Mouse (Mus musculus) lung, postnatal 14 days (tissue): Measurements from ENCODE around the gene Pfn3.
A peak's percentile ranks its signal among the peaks of the same experiment; 100 is the strongest.
"Not testable (repeated sequence)": the region's sequence is repeated elsewhere in the genome, so short reads cannot be mapped to it uniquely, and the experiment has no call there.

Experiments
- DNase-seq: peaks from one replicate; pipeline ENCODE4 v3.0.0; 2021

Gene Pfn3

DNA sequence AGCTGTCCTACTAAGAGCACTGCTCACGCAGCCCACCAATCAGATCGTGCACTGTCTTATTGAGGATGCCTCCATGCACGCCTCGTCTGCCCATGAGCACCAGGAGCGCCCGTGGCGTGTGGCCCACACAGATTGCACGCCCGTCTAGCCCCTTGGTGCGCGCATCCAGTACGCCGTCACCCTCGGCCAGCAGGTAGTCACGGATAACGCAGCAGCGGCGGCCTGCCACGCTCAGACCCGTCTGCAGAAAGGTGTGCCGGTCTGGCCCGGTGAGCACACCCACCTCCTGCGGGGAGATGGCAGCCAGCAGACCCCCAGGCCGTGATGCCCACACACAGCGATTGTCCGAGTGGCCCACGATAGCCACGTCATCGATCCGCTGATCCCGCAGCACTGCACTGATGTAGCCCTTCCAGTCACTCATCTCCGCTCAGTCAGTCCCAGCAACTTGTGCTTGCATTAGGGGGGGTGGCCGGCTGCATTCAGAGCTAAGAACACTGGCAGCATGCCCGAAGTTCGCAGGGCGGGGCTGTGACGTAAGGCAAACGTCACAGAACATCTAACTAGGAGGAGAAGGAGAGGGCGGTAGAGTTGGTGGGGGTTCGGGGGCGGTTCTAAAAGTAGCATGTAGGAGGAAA is at the start of gene Pfn3:
Gene Pfn3, minus strand, starts transcription at position 490 of the 638 bp plus-strand sequence.
- peak; percentile 54 for DNase-seq

DNA sequence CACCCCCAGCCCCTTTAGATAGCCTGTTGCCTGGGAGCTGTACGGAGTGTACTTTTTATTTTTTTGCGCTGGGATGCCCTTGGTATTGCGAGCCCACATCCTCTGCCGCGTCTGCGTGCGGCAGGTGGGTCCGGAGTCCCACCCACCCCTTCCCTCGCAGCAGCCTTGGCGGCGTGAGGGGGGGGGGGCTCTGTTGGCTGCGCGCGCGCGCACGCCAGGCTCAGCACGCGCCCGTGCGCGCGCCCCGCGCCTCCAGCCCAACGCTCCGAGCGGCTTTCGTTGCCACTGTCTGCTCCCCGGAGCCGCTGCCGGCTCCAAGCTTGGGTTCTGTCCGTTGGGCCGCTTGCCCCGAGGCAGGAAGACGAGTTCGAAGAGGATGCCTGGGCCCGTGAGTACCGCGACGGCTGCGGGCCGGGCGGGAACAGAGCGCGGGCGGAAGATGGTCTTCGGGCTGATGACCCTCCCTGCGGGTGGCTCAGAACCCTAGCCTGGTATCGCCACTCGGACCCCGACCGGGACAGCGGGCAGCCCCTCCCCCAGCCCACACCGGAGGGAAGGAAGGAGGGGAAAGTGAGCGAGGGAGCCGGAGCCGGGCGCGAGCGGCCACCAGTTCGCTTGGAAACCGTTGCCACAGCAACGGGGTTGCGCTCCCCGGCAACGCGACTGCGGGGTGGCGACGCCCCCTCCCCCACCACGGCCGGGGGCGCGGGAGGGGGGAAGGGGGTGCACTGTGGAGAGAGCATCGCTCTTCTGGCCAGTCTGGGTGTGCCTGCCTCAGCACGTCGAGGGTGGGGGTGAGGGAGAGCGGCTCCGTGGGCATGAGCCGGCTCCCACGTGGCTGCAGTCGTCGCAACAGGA is 49.2 kb upstream of the Pfn3 start, which contains the start of gene Prr7:
Gene Prr7, plus strand, starts transcription at position 241 of the 858 bp plus-strand sequence.
- no peak for DNase-seq

DNA sequence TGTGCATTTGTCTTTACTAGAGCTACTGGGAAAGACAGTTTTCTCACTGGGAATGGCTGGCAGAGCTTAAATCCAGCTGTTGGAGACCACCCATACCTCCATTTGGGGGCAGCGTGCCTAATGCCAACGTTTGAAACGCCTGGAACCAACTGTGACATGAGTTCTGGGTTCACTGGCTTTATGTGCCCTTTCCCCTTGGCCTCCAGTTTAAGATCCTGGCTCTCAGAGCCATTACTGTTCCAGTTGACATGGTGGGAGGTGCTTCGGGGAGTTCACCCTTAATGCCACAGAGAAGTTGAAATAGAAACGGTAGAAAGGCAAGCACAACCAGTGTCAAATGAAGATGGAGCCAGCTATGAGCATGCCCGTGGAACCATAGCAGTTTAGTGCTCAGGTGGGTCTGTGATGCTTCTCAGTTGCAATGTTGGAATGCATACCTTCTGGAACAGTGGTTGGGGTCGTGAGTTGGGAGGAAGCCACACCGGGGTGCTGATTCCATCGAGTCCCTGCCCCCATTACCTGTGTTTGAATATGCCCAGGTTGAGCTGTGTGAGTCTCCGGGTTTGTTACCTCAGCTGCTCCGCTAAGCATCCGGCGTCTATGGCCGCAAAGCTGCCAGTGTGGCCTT is 48.5 kb upstream of the Pfn3 start:
- DNase-seq = no peak

DNA sequence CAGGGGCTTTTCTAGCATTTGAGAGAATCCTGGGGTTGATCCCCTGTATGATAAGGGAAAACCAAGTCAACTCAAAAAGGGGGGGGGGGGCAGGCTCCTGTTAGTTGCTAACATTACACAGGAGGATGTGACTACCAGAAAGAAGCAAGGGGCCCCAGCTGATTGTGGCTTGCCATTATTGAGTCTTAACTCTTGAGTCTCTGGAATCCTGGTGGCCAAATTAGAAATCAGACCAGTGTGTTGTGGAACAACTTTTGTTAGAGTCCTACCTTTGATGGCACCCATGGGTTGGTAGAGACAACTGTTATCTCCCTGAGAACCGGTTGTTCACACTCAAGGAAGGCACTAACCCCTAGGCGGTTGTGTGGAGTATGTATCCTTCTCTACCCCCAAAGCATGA is 47.9 kb upstream of the Pfn3 start:
- DNase-seq = no peak

DNA sequence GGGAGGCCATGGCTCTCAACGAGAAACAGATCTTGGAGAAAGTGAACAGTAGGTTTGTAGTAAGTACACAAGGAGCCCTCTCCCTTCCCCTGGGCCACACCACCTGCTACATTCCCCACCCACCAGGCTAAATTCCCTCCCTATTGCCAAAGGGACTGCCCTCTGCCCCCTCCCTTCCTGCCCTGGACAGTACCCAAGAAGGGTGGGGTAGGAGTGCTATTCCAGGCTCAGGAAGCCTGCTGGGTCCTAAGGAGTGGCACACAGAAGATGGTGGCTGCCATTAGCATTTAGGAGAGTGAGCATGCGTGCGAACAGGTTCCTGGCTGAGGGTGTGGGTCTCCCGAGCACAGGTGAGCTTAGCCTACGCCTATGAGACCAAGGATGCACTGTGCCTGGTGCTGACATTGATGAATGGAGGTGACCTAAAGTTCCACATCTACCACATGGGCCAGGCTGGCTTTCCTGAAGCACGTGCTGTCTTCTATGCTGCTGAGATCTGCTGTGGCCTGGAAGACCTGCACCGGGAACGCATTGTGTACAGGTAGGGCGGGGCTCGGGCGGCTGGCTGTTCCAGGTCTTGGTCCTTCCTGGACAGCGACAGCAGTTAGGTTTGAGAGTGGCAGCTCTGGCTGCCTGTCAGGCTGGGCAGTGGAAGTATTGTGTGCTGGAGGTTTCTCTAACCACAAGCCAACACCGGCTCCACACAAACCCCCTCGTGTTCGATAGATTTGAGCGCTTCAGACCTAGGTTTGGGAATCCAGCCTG is 36.9 kb upstream of the Pfn3 start:
- DNase-seq = peak; percentile 52

DNA sequence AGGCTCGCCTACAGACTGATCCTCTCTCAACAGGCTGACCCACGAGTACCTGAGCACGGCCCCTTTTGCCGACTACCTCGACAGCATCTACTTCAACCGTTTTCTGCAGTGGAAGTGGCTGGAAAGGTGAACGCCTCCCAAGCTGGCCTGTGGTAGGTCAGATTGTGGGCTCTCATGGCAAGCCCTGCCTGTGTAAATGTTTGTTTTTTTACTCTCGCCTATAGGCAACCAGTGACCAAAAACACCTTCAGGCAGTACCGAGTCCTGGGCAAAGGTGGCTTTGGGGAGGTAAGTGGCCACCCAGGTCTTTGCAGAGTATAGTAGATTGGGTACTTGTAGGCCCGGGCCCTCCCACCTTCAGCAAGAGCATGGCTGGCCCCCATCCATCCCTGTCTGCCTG is 36.3 kb upstream of the Pfn3 start:
- no peak for DNase-seq

DNA sequence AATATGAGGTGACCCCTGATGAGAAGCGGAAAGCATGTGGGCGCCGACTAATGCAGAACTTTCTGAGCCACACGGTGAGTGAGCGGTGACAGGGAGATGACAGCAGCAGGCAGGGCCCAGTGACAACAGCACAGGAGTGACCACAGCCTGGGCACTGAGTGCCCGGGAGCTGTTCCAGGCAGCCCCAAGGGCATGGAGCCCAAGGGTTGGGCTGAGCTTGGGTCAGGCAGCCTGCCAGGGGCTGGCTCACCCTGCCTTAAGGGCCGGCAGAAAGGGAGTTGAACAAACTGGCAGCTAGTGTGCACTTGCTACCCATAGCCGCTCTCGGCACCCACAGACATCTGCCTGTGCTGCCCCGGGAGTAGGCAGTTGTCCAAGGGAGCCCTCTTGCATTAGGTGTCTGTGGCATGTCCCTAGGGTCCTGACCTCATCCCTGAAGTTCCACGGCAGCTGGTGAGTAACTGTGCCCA is 35.5 kb upstream of the Pfn3 start:
- DNase-seq = peak; percentile 49

DNA sequence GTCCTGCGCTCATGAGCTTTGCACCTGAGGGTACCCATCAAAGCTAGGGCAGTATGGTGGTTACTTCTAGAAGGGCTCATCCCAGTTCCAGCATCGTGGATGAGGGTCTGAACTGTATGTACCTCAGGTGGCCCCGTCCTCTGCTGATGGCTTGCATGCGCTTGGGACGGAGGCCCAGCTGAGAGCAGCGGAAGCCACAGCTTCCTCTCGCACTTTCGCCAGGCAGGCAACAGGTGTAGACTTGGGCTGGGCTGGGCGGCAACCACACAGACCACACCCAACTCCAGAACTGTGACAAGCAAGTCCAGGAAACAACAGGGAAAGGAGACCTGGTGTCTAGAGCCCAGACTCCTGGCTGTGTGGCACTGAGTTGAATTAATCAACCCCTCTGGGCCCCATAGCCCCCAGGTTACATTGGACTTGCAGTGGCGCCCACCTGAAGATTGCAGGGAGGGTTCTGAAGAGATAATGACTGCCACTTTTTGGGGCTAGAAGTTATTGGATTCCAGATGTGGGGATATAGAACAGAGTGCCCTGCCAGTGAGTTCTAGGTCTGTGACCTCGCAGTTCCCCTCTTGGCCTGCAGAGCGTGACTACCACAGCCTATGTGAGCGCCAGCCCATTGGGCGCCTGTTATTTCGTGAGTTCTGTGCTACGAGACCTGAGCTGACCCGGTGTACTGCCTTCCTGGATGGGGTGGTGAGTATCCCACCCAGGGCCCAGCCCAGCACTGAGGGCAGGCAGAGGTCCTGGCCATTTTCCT is 34.8 kb upstream of the Pfn3 start:
- DNase-seq = no peak

DNA sequence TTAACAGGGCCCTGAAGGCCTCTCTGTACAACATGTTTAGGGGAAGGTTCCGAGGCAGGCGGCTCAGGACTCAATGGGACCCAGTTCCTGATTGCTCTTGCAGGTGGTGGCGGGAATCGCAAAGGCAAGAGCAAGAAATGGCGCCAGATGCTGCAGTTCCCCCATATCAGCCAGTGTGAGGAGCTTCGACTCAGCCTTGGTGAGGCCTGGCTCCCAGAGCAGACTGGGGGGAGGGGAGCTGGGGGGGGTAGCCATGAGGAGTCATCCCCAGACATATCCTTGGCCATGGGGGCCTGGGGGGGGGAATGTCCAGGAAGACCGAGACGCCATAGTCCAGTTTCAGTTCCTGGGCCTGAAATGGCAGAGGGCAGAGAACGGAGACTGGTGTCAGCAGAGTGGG is 34.2 kb upstream of the Pfn3 start:
- no peak for DNase-seq

DNA sequence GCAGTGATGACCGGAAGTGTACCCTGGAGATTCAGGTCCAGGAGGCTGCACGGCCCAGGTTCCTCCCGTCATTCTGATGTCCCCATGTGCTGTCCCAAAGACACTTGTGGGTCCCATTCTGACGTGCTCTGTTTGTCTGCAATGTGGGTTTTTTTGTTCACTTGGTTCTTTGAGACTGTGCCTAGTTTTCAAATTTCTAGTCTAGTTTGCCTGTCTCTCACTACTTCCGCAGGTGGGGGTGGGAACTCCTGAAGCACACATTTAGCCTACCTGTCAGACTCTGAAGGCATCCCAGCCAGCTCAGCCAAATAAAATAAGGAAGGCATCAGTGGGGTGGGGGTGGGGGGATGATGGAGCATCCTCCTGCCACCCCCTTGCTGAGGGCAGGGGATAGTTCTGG is 33.1 kb upstream of the Pfn3 start:
- DNase-seq = no peak

DNA sequence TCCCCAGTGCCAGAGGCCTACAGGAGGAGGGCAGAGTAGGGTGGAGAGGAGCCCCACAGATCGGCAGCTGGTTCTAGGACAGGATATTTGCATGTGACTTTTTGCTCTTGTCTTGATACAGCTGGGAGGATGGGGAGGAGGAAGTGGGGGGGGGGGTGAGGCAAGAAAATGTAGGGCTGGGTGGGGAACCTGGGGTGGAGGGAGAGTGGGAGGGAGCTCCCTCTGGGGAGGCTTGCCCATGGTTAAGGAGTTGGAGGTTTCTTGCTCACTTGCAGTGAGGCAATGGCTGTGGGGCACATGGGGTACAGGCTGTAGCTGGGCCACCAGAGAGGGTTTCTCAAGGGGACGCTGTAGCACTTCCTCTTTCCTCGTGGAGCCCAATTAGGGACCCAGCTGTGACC is 32.5 kb upstream of the Pfn3 start:
- DNase-seq = peak; percentile 37

DNA sequence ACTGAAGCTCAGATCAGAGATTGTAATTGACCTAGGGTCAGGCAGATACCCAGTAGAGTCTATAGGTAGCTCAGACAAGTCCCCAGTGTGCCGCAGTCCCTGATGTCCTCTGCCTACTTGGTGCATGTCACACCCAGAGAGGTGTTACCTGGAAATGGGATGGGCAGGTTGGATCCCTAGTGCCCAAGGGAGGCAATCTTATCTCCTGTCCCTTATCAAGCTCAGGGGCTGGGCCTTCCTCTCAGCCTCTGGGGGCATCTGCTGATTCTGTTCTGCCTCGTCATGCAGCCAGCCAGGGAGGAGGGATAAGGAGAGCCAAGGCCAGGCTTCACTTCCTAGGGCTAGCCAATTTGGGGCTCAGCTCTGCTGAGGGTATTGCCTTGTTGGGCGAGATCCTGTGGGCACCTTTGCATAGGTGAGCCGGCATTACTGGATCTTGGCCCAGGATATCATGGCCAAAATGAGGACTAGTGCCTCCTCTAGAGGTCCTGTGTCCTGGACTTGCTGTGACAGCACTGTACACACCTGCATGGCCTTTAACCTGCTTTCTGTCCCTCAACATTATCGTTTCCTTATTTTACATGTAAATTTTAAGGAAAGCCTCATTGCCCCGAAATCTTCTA is 31.6 kb upstream of the Pfn3 start:
- DNase-seq = no peak

DNA sequence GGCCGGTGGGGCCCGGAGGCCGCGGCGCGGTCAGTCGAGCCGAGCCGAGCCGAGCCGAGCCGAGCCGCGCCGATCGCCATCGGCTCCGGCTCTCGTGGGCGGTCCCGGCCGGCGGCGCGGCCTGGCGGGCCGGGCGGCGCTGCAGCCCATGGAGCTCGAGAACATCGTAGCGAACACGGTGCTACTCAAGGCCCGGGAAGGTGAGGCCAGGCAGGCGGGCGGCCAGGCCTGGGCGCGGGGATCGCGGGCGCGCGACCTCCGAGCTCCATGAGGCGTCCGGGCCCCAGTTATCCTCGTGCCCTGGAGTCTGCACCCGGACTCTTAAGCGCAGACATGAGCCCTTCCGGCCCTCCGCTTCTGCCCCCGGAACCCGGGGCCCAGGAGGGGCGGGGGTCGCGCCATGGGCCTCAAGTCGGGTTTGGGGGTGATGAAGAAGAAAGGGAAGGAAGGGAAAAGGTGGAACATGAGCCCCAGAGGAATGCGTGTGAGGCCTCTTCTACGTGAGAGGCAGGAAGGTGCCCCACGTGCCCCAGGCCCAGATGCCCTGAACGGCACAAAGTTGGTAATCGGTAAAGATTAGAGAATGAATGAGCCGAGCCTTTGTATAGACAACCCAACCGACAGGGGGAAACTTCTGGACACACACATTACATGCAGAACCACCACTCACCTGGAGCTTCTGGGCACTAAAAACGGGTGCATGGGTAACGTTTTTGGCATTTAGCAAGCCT is 30.5 kb upstream of the Pfn3 start:
- no peak for DNase-seq

DNA sequence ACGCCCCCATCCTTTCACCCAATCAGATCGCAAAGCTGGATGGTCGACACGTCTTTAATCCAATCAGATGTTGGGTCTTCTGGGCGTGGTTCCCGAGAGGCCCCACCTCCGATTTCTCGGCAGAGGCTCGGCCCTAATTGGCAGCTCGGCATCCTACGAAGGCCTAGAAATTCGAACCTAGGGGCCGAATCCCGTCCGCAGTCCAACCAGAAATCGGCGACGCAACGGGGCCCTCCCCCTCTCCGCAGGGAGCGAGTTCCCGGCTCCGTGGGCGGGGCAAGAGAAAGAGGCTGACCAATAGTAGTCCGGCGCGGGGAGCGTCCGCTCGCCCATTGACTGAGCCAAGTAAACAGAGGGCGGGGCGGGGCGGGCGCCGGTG is 29.9 kb upstream of the Pfn3 start, which contains the start of gene Grk6:
Gene Grk6, plus strand, starts transcription at position 136 of the 379 bp plus-strand sequence.
- peak; percentile 98 for DNase-seq

DNA sequence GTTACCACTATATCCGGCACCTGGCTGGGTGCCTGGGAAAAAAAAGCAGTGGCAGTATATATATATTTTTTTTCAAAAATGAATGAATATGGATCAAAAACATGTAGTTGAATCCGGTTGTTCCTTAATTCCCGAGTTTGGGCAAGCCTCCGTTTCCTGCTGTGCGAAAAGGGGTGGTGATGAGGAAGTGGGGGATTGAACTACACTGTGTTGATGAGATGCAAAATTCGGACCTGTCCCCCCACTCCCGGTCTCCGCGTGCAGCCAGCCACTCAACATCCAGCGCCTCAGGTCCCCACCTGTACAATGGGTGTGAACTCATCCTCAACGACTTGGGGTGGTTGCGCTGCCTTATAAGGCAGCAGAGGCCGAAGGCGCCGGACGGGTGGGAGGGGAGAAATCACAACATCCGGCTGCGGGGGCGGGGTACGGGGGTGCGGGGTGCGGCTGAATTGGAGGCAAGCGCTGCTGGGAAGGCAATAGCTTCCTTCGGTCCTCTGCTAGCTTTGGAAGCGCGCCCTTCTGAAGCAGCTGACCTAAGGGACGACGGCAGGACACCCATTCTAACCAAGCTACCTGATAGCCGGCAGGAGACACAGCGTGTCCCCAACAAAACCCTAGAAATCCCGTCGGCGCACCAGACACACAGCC is 29.4 kb upstream of the Pfn3 start:
- DNase-seq = peak; percentile 86

DNA sequence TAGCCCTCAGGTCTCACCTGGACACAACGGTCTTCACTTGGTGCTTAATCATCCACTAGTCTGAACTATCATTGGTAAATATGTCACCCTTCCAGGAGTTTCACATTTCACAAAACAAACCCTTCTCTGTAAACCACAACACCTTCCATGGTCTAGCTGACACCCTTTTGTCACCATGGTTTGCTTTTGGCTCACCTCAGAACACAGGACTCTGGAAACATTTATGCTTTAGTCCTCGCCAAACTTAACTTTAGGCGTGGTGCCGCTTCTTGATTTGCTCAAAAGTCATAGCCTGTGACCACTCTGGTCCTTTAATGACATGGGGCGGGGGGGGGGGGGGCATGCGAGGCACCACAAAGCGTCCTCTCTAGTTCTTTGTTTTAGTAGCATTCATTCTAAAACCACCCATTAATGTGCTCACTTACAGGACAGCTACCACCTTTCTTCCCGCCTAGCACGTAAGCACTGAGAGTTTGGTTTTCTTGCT is 28.8 kb upstream of the Pfn3 start:
- no peak for DNase-seq

DNA sequence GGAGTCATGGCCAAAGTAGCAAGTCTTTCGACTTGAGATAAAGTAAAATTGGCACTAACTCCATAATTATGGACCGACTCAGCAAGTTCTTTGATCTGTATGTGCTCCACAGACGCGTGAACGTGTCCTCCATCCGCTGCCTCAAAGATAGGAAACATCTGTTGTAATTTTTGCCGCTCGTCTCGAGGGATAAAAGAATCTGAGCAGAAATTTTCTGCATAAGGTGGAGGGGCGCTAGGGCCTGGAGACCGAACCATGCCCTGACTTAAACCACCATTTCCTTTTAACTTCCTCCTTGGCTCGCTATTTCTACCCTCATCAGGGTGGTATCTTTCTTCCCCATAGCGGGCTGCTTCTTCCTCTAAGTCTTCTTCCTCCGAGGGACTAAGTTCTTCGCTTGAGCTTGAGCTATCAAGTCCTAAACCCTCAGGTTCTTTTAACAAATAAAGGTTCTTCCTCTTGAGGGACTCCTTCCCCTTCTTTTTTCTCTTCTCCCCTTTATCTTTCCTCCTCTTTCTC is 22.1 kb upstream of the Pfn3 start:
- not testable (repeated sequence) for DNase-seq

DNA sequence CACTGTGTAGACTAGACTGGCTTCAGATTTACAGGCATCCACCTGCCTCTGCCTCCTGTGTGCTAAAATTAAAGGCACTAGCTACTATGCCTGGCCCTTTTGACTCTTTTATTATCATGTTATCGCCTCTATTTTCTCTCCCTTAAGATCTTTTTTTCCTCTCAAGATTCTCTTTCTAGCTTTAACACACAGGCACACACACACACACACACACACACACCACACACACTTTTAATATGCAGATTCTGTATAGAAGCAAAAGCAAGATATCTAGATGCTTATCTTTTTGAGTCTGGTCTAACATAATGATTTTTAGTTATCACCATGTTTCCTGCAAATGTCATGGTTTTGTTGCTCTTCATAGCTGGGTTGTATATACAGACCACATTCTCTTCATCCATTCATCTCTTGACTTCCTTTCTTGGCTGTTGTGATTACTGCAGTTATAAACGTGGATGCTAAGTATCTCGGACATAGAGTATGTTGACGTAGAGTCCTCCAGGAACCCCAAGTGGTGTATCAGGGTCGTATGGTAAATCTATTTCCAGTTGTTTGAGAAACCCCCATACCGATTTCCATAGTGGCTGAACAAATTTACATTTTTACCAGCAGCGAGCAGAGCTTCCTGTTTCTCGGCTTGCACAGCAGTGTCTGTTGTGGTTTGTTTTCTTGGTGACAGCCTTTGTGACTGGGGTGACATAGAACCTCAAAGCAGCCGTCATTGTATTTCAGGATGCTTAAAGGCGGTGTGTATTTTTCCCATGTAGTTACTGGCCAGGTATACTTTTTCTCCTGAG is 17.1 kb upstream of the Pfn3 start:
- DNase-seq = no peak

DNA sequence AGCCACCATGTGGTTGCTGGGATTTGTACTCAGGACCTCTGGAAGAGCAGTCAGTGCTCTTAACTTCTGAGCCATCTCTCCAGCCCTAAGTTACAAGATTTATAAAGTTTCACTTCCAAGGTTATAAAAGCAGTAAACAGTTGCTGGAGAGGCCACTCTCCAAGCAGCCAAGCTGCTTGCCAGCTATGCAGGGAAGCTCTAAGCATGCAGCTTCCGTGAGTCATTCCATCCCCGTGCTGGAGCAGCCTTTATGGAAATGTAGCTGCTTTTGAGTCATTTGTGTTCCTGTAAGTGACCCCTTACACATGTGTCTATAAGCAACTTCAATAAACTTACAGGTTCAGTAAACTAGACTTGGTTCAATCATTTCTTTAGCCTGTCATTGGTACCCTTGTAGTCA is 15.5 kb upstream of the Pfn3 start:
- no peak for DNase-seq
